Mouse (Mus musculus) right cerebral cortex, postnatal 10 days (tissue): ENCODE results near the gene Rab13.

Source experiments
- DNase-seq, 2 experiments: peaks; one replicate each; pipeline ENCODE4 v3.0.0; 2021; ENCODE audit warnings: low spot score in 2 of 2

Rab13 gene

GRCm38 (mm10) chr3:90213377-90213866 lies at the start of gene Rab13, which contains the start of gene Rps27:
Gene Rab13, plus strand, starts transcription at chr3:90213695.
Gene Rps27, minus strand, starts transcription at chr3:90213651.
- peak; percentile 95 to 97 for DNase-seq

GRCm38 (mm10) chr3:90179566-90179965 lies 33.9 kb upstream of the Rab13 start:
- no peak for DNase-seq

DNA sequence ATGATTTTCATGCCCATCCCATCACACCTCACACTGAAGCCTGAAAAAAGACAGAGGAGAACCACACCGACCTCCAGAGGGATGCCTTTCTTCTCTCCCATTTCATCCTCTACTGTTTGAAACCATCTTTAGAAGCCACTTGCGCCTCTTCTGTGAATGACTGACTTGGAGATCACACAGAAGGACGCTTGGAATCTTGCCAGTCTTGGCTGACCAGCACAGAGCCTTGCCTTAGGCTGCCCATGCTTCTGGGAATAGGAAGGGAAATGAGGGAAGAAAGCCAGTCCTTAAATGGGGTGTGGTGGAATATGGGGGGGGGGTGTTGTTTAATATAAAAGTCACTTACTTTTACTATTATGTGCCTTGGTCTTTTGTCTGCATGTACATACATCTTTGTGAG lies 29.9 kb upstream of the Rab13 start:
- peak in 1 of 2 experiments; percentile 32 for DNase-seq

DNA sequence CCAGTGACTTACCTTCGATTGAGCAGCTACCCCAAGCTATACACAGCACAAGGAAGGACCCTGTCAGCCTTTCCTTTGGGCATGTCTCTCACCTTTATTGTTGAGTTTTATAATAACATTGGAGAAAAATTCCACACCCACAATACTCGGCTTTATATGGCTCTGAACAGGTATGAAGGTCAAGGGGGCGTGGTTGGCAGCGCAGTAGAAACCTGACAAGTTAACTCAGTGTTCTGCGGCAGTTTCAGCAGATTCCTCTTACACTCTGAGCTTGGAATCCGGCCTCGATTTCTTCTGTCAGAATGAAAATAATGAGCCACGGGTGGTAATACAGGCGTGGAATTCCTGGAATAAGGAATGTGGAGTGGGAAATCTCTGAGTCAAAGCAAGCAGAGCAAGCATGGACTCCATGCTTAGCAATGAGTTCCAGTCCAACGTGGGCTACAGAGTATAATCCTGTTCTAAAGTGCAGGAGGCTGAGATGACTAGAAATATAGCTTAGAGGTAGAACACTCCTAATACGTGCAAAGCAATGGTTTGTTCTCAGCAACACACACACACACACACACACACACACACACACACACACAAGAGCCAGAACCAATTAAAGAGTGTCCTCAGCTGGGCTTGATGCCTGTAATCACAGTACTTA lies 22.5 kb upstream of the Rab13 start:
- DNase-seq = no peak

DNA sequence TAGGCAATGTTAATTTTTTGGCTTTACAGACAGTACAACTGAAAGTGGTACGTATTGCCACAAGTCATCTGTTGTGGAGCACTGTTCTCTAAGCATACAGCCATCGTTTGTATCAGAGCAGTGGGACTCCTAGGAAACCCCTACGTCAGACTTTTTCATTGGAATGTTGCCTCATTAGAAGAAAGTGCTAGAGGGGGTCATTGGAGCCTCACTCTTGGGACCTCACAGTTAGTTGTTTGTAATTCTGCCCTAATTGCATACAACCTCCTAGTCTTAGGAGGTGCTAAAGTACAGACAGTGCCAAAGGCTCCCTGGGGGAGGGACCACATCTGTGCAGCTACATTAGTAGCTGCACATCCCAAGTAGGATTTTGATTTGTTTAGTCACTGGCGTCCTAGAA lies 18.7 kb upstream of the Rab13 start:
- no peak for DNase-seq

GRCm38 (mm10) chr3:90195644-90196043 lies 17.9 kb upstream of the Rab13 start:
- no peak for DNase-seq

DNA sequence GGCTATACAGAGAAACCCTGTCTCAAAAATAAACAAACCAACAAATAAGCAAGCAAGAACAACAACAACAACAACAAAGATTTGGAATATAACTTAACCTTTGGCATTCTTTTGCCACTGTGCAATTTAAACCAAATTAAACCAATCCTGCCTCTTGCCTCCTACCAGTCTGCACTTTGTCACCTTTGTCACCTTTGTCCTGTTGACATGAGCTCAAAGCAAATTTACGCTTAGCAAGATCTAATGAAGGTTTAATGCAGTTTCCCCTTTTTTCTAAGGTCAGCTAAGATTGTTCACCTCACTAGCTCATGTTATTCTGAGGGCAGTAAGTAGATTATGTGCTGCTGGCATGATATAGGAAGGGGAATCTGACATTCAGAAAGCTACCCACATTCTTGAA lies 15.9 kb upstream of the Rab13 start:
- DNase-seq = no peak

DNA sequence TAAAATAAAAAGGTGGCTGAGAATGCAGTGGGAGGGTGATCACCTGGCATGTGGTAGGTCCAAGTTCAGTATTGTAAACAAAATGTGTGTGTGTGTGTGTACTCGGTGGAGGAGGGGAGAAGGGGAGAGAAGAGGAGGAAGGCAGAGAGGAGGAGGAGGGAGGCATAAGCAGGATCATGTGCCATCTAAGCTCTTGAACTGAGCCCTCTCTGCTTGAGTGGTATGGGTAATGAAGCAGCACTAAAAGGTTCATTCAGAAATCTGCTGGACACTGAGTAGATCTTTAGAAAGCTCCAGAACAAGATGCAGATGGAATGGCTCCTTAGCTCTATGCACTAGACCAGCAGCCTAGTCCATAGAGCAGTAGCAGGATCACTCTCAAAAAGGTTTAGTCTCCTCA lies 10.6 kb upstream of the Rab13 start:
- DNase-seq = no peak

GRCm38 (mm10) chr3:90203619-90204018 lies 9.9 kb upstream of the Rab13 start:
- no peak for DNase-seq

GRCm38 (mm10) chr3:90204582-90204981 lies 8.9 kb upstream of the Rab13 start:
- DNase-seq = no peak

- no peak for DNase-seq
These were observed 4.8 kb upstream of the Rab13 start for GRCm38 (mm10) chr3:90208662-90209061.

GRCm38 (mm10) chr3:90209908-90210566 lies 3.5 kb upstream of the Rab13 start:
- no peak for DNase-seq

DNA sequence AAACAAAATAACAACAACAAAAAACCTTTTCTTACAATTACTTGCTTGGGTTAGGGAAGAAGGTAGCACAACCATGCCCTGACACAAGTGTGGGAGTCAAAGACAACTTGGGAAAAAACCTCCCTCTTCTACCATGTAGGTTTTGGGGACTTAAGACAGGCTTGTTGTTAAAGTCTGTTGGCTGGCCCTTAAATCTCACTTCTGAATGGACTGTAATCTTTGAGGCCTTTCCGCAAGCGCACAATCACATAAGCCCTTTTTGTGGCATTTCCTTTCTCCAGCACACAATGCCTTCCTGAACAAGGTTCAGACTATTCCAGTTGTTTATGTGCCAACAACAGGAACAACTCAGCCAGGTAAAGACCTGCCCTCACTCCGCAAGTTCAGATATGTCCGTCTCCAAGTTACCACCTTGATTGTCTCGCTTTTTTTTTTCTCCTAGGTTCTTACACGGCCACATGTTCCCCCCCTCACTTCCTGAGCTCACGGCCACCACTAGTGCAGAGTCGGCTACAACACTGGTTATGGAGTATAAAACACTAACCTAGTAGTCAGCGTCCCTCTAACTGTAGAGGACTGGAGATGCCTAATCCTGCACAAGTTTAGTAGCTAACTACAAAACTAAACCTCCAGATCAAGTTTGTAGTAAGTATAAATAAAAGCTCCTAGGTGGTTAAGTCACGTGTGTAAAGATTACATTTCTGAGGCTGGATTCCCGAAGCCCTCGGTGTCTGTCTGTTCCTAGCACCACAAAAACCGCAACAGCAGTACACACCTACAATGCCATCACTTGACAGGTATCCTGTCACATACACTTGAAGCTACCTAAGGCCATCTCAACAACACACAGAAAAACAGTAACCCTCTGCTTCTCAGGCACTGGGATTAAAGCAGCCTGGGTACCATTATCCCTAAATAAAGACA lies 1.8 kb upstream of the Rab13 start:
- no peak for DNase-seq

DNA sequence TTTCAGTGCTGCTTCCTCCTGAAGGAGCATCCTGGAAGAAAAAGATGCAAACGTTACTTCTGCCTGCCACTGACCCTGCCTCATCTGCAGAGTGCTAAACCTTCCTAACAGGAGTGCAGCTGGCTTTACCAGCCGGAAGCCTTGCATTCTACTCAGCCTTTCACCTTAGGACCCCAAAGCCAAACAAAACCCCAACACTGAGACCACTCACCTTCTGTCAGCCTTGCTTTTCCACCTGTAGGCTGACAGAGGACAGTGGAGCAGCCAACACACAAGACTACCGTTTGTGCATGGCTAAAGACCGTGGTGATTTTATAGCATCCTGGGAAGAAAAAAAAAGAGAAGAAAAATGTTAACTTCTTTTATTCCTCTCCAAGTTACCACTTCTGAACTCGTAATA lies 772 bp upstream of the Rab13 start:
- DNase-seq = no peak

- peak; percentile 31 to 57 for DNase-seq
These were observed 625 bp downstream of the Rab13 start for GRCm38 (mm10) chr3:90213956-90214684.

- no peak for DNase-seq
These were observed 2.4 kb downstream of the Rab13 start for GRCm38 (mm10) chr3:90215825-90216380.

GRCm38 (mm10) chr3:90220088-90220487 lies 6.6 kb downstream of the Rab13 start:
- peak; percentile 52 to 64 for DNase-seq

DNA sequence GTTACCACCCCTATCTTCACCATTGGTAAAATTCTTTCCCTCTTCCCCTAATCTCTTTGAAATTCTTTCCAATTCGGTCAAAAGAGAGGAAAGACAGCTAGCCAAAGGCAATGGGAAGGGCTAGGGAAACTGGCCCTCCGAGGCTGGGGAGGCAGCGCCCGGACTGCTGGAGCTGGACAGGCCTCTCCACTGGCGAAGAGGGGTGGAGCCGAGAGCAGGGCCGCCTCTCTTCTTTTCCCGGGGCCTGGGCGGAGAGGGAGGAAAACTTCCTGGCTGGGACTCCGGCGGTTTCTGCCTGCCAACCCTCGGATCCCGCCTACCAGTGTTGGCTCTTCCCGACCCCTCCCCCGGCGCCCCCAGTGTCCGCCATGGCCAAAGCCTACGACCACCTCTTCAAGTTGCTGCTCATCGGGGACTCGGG lies 7.0 kb downstream of the Rab13 start:
- peak; percentile 70 to 71 for DNase-seq

- DNase-seq = no peak
These were observed 7.6 kb downstream of the Rab13 start for GRCm38 (mm10) chr3:90221123-90221522.

DNA sequence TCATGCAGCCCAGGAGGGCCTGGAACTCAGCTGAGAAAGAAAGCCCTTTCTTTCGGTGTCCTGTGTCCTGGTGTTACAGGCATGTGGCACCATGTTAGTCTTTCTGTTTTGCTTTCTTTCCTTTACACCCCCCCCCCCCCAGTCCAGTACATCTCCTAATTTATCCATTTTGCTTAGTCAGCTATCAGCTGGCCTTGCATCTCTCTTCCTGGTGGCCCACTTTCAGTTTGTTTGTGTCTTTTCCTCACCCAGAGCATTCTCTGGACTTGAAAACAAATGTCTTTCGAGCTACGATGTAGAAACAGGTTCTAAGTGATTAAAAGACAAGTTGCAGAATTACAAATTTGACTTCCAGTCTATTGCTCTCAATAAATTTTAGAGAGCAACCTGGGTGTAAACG lies 9.0 kb downstream of the Rab13 start:
- DNase-seq = no peak

- no peak for DNase-seq
These were observed 9.4 kb downstream of the Rab13 start for GRCm38 (mm10) chr3:90222941-90223340.
